Mouse (Mus musculus) kidney, embryonic 16.5 days (tissue): Measurements from ENCODE around the gene Pde4b. TPM values are rescaled to one million over a fixed set of nuclear protein-coding genes. Genes with fewer than 3 reads are reported as not detected.

Source experiments
- ATAC-seq: fragments of 200-750 bp; cut with Nextera tagmentation; 2 replicates; pipeline ENCODE4 v1.8.0; 2017; ENCODE audit warnings: moderate TSS enrichment; ENCODE audit not compliant: low FRiP score, low TSS enrichment
- H3K27ac ChIP-seq: fragments of 300-500 bp; sonication (generic); 2 replicates; pipeline ENCODE4 v1.5.1; 2014; ENCODE audit warnings: low read length
- H3K27me3 ChIP-seq: fragments of 300-500 bp; sonication (generic); 2 replicates; pipeline ENCODE4 v1.6.1; 2014; ENCODE audit warnings: low read length, control low read depth, mixed read lengths; ENCODE audit not compliant: insufficient read depth
- H3K36me3 ChIP-seq: fragments of 300-500 bp; sonication (generic); 2 replicates; pipeline ENCODE4 v1.6.1; 2014; ENCODE audit warnings: low read length, control low read depth, mixed read lengths; ENCODE audit not compliant: insufficient read depth
- H3K4me1 ChIP-seq: fragments of 300-500 bp; sonication (generic); 2 replicates; pipeline ENCODE4 v1.6.1; 2014; ENCODE audit warnings: low read length, control low read depth, mixed read lengths; ENCODE audit not compliant: insufficient read depth
- H3K4me2 ChIP-seq: fragments of 300-500 bp; sonication (generic); replicated peaks from 2 replicates; pipeline ENCODE4 v1.6.1; 2014; ENCODE audit warnings: low read depth, low read length
- H3K4me3 ChIP-seq: fragments of 300-500 bp; sonication (generic); 2 replicates; pipeline ENCODE4 v1.5.1; 2014; ENCODE audit warnings: mild to moderate bottlenecking, low read length
- H3K9ac ChIP-seq: fragments of 300-500 bp; sonication (generic); replicated peaks from 2 replicates; pipeline ENCODE4 v1.6.1; 2014; ENCODE audit warnings: low read length
- H3K9me3 ChIP-seq: fragments of 300-500 bp; sonication (generic); 2 replicates; pipeline ENCODE4 v1.6.1; 2016; ENCODE audit warnings: low read length, control low read depth
- WGBS: fragments of 180-500 bp; shearing (Covaris S2); extraction: QIAGEN DNeasy Blood & Tissue Kit; methylation state at CpG from one replicate; pipeline ENCODE4 v1.1.7; 2014; 5-methylcytosine and 5-hydroxymethylcytosine counted together
- polyA plus RNA-seq: library from polyadenylated mRNA; unstranded; fragments of >200 nt; fragmentation: Nextera tagmentation; extraction: Ambion mirVana; gene quantifications from 2 replicates; pipeline ENCODE4 v1.2.1, GENCODE M21; 2015

The Pde4b gene
- polyA plus RNA-seq, 1 experiment from 2014 or later: 15.5 TPM

DNA sequence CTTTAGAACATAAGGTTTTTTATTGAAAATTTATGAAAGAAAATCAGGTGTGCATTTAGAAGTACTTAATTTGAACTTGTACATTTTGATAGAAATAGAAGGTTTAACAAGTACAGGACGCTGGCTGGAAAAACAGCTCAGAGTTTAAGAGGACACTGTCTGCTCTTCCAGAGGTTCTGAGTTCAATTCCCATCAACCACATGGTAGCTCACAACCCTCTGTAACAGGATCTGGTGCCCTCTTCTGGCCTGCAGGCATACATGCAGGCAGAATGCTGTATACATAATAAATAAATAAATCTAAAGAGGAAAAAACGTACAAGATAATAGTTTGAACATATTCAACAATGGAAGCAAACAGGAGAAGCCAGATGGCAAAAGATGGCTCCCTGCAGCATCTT is 420.4 kb downstream of the Pde4b start:
- WGBS: 78% methylated on average over 2 of the region's 2 CpGs
- no peaks in the 10 kb centered on the region for H3K36me3 ChIP-seq
- no peak for ATAC-seq
- H3K4me2 ChIP-seq: no peak overlapping the region
- no peaks in the 10 kb centered on the region for H3K27me3 ChIP-seq
- H3K9ac ChIP-seq: no peak overlapping the region
- H3K4me1 ChIP-seq: peaks cover 24% of the 10 kb centered on the region
- H3K4me3 ChIP-seq: no peak overlapping the region
- no peak overlapping the region for H3K27ac ChIP-seq
- no peaks in the 10 kb centered on the region for H3K9me3 ChIP-seq

DNA sequence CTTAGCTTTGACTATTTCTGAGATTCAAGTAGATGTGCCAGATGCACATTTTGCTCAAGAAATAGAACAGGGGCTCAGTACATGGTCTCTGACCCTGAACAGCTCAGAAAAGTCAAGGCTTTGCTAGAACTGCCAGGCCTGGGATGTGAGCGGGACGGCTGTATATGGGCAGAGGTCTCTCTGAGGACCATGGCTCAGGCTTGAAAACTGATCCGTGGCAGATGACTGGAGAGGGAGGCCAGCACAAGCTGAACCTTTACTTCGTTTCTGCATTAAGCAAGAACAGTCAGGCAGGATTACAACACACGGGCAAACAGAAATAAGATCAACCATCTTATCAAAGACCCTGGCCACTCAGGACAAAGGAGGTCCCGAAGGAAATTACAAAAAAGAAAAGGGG is 422.7 kb downstream of the Pde4b start:
- no peak overlapping the region for H3K27ac ChIP-seq
- no peak overlapping the region for H3K4me2 ChIP-seq
- H3K27me3 ChIP-seq: no peaks in the 10 kb centered on the region
- H3K4me3 ChIP-seq: no peak overlapping the region
- H3K36me3 ChIP-seq: no peaks in the 10 kb centered on the region
- WGBS: 60% methylated on average over 6 of the region's 6 CpGs
- peaks cover 27% of the 10 kb centered on the region for H3K4me1 ChIP-seq
- H3K9me3 ChIP-seq: no peaks in the 10 kb centered on the region
- H3K9ac ChIP-seq: no peak overlapping the region
- ATAC-seq: no peak

DNA sequence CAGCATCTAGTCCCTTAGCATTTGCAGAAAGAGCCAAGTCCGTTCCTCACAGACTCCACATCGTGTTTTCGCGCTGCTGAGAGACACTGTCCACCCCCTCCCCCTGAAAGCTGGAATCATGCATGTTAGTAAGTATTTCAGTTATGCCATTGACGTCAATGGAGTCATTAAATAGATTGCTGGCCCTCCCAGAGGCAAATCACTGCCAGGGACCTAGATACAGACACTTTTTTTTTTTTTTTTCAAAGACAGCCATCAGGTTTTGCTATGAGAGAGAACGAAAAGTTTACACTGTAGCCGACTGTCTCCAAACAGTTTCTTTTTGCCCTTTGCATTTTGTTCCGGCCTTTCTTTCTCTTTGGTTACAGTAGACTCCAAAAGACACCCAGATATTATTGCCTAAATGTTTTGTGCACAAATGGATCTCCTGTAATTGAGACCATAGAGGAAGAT is 423.6 kb downstream of the Pde4b start:
- Histone ChIP-seq H3K9ac (peak overlapping the region; percentile 64), H3K9me3 (no peaks in the 10 kb centered on the region), H3K4me3 (peak overlapping the region; percentile 19), H3K4me1 (peaks cover 27% of the 10 kb centered on the region), H3K27ac (peak overlapping the region; percentile 88), H3K27me3 (no peaks in the 10 kb centered on the region), H3K36me3 (no peaks in the 10 kb centered on the region), H3K4me2 (peak overlapping the region; percentile 50)
- peak; percentile 88 for ATAC-seq
- 30% methylated on average over 8 of the region's 8 CpGs for WGBS

DNA sequence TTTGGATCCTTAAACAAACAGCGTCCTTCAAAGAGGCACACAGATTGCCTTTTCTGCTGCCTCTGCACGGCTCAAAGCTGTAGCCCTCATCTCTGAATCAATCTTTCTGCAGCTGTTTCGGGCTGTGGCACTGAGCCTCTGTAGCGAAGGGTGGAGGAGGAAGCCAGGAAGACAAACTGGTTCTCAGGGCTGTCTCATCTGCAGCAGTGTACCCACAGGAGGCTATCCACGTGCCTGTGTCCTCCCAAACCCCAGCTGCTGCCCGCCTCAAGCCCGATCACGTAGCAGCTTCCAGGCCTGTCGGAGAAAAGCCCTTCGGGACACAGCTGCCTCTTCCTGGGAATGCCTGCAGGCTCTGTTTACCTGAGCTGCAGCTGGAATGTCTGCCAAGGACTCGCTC is 424.2 kb downstream of the Pde4b start:
- Histone ChIP-seq H3K27me3 (no peaks in the 10 kb centered on the region), H3K4me3 (peak overlapping the region; percentile 19), H3K4me1 (peaks cover 27% of the 10 kb centered on the region), H3K9me3 (no peaks in the 10 kb centered on the region), H3K9ac (peak overlapping the region; percentile 64), H3K4me2 (peak overlapping the region; percentile 50), H3K27ac (peak overlapping the region; percentile 88), H3K36me3 (no peaks in the 10 kb centered on the region)
- WGBS: 11% methylated on average over 11 of the region's 11 CpGs
- ATAC-seq: peak; percentile 78

DNA sequence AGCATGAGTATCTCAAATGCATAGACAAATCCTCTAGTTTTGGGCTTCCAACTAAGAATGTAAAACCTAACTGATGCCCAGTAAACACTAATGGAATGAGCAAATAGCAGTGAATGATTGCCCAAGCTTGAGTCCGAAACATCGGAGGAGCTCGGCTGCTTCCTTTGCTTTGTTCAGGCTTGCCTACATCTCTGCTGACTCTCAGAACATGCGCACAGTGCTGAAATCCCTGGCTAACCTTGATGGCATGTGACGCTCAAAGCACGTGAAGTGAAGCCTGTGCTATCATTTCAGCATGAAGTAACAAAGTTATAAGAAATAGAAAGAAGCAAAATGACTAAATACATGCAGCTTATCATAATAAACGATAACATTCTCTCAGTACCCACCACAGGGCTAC is 425.6 kb downstream of the Pde4b start:
- WGBS: 85% methylated on average over 7 of the region's 7 CpGs
- no peak overlapping the region for H3K27ac ChIP-seq
- H3K4me2 ChIP-seq: no peak overlapping the region
- H3K27me3 ChIP-seq: no peaks in the 10 kb centered on the region
- peaks cover 39% of the 10 kb centered on the region for H3K4me1 ChIP-seq
- ATAC-seq: no peak
- no peak overlapping the region for H3K4me3 ChIP-seq
- H3K9ac ChIP-seq: no peak overlapping the region
- no peaks in the 10 kb centered on the region for H3K9me3 ChIP-seq
- H3K36me3 ChIP-seq: no peaks in the 10 kb centered on the region

DNA sequence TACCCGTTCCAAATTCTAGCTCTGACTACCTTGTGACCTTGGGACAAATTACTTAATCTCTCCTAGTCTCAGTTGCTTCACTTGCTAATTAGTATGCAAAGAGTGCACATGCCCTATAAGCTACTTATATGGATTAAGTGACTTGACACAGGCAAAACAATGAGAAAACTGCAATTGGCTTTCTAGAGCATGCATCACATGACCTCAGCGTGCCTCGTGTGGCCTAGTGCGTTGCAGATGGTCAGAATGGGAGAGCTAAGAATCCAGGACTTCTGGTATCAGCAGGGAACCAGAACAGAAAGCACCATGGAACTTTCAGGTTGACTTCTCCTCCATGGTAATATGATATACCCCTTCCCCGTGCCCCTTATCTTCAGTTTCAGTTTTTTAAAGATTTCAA is 426.2 kb downstream of the Pde4b start:
- H3K4me3 ChIP-seq: no peak overlapping the region
- ATAC-seq: no peak
- WGBS: 57% methylated on average over 5 of the region's 5 CpGs

DNA sequence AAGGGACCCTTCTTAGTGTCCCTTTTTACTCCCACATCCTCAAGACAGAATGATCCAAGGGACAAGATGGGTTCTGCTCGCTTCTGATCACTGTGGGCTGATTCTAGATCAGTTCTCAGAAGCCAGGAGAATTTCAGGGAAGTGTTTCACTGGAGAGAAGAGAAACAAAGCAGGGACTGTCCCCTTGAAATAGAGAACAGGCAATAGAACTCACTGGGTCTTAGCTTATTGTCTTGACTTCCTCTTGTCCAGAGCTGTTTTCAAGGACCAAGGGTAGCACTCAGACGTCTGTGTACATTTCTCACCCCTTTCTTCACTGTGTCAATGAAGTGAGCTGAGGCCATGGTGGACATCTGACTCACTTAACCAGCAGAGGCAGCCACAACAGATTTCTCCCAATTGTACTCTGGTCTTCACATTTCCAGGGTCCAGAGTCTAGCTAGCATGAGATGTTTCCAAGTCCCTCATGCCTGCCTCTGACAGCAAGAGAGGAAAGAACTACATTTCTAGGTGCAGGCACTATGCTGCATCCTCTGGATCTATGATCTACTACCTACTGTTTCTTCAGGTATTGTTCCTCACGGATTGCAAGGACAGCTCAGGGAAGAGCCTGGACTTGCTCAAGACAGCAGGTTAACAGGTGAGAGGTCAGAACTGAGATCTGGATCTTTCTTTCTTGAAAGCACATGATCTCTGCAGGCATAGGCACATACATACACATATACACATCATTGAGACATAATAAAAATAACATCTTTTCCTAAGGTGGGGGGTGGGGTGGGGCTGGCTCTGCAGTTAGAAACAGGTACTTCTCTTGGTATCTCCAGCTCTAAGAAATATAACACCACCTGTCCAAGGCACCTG is 427.9 kb downstream of the Pde4b start:
- no peak overlapping the region for H3K4me2 ChIP-seq
- 62% methylated on average over 3 of the region's 3 CpGs for whole genome bisulfite sequencing
- ATAC-seq: no peak

More for the DNA sequence above, 426.2 kb downstream of the Pde4b start:
- Histone ChIP-seq H3K9me3 (no peaks in the 10 kb centered on the region), H3K4me1 (peaks cover 39% of the 10 kb centered on the region), H3K4me2 (no peak overlapping the region), H3K27ac (no peak overlapping the region), H3K9ac (no peak overlapping the region), H3K36me3 (no peaks in the 10 kb centered on the region), H3K27me3 (no peaks in the 10 kb centered on the region)

DNA sequence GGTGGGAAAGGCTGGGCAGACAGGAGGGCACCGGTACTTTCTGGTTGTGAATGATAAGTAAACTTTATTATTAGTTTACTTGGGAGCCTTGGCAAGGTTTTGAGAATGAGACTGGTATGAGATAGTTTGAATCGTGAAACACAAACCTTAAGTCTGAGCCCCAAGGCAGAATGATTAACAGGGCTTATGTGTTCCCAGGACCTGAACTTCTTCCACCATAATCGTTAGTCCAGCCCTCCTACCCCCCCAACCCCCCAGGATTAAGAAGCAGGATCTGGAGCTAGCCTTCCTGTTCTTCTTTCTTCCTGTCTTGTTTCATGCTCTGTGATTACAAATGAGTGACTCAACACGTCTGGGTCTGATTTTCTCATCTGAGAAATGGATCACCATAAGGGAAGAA is 429.1 kb downstream of the Pde4b start:
- 46% methylated on average over 4 of the region's 4 CpGs for WGBS
- Histone ChIP-seq H3K27me3 (no peaks in the 10 kb centered on the region), H3K36me3 (no peaks in the 10 kb centered on the region), H3K27ac (no peak overlapping the region), H3K4me1 (peaks cover 30% of the 10 kb centered on the region), H3K9me3 (no peaks in the 10 kb centered on the region), H3K4me2 (no peak overlapping the region), H3K9ac (no peak overlapping the region), H3K4me3 (no peak overlapping the region)
- no peak for ATAC-seq

More for the DNA sequence above, 427.9 kb downstream of the Pde4b start:
- no peaks in the 10 kb centered on the region for H3K36me3 ChIP-seq
- no peak overlapping the region for H3K9ac ChIP-seq
- no peaks in the 10 kb centered on the region for H3K27me3 ChIP-seq
- no peaks in the 10 kb centered on the region for H3K9me3 ChIP-seq
- no peak overlapping the region for H3K27ac ChIP-seq
- H3K4me3 ChIP-seq: no peak overlapping the region
- H3K4me1 ChIP-seq: peaks cover 39% of the 10 kb centered on the region

DNA sequence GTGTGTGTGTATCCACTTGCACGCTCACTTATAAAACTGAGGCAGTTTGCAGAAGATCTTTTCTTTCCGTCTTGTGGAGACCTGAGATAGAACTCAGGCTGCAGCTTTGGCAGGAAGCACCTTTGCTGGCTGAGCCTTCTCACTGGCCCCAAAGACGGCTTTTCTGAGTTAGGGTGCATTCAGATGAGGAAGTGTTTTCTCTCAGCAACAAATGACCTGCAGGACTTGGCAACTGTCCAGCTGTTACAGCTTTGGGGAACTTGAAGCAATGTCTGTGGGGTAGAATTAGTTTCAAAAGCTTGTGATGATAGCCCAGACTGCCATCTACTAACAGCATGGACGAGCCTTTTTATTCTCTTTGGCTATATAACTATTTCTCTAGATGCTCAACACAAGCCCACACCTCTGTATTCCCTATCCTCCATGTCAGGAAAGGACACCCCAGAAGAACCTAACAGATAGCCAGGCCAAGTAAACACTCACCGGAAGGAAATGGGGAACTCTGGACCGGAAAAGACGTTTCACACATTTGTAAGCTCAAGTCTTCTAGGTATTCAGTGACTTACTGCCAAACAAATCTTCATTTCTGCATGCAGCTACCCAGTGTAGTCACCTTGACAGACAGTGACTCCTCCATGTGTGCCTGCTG is 429.8 kb downstream of the Pde4b start:
- no peaks in the 10 kb centered on the region for H3K27me3 ChIP-seq
- H3K4me3 ChIP-seq: no peak overlapping the region
- H3K9me3 ChIP-seq: no peaks in the 10 kb centered on the region
- ATAC-seq: no peak
- peak overlapping the region; percentile 18; the same call in 1 of the 2 replicates for H3K27ac ChIP-seq
- H3K9ac ChIP-seq: no peak overlapping the region
- H3K36me3 ChIP-seq: no peaks in the 10 kb centered on the region
- WGBS: 54% methylated on average over 7 of the region's 7 CpGs
- H3K4me2 ChIP-seq: no peak overlapping the region
- H3K4me1 ChIP-seq: peaks cover 23% of the 10 kb centered on the region

DNA sequence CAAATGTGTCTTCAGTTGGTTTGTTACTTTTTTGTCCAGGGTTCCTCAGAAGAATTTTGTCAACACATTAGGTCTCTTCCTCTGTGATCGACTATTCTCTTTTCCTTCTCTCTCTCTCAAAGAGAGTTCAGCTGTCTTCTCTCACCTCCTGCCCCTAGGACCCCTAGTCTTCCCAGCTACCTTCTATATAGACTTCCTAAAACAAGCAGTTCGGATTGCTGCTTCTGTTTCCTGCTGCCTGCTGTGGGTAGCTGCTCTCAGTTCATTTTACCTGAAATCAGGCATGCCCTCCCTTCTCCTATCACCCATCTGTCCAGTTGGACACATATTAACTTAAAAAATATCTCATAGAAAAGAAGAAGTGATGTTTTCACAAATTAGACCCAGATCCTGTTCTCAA is 430.3 kb downstream of the Pde4b start:
- H3K4me1 ChIP-seq: peaks cover 20% of the 10 kb centered on the region
- peak overlapping the region; percentile 18; the same call in 1 of the 2 replicates for H3K27ac ChIP-seq
- no peaks in the 10 kb centered on the region for H3K36me3 ChIP-seq
- no peak for ATAC-seq
- H3K4me2 ChIP-seq: no peak overlapping the region
- no peak overlapping the region for H3K9ac ChIP-seq
- no peak overlapping the region for H3K4me3 ChIP-seq
- 47% methylated on average over 2 of the region's 2 CpGs for WGBS
- no peaks in the 10 kb centered on the region for H3K9me3 ChIP-seq
- H3K27me3 ChIP-seq: no peaks in the 10 kb centered on the region
